Mouse (Mus musculus) spleen, adult 2 months (tissue): ENCODE data around the gene Defb35.

Source experiments
- CTCF ChIP-seq: fragments of 200-500 bp; IDR thresholded peaks from 2 replicates; pipeline ENCODE4 v1.5.1; 2011; ENCODE audit warnings: mild to moderate bottlenecking, inconsistent platforms; ENCODE audit not compliant: insufficient read depth, insufficient read length, insufficient replicate concordance; ENCODE audit errors: extremely low read depth
- POLR2A ChIP-seq: fragments of 200-500 bp; IDR thresholded peaks from 2 replicates; pipeline ENCODE4 v1.6.1; 2011; ENCODE audit warnings: low read depth, low read length, inconsistent platforms

- TF ChIP-seq POLR2A (no peak), CTCF (no peak)
Observed at GRCm38 (mm10) chr8:21947311-21948017, 9.3 kb downstream of the Defb35 start.
